Mouse (Mus musculus): ENCODE measurements around the gene Mbip. TPM values are rescaled to one million over a fixed set of nuclear protein-coding genes. Genes with fewer than 3 reads are reported as not detected.

The Mbip gene
- polyA plus RNA-seq, 1 experiment, result 6.2 TPM

DNA sequence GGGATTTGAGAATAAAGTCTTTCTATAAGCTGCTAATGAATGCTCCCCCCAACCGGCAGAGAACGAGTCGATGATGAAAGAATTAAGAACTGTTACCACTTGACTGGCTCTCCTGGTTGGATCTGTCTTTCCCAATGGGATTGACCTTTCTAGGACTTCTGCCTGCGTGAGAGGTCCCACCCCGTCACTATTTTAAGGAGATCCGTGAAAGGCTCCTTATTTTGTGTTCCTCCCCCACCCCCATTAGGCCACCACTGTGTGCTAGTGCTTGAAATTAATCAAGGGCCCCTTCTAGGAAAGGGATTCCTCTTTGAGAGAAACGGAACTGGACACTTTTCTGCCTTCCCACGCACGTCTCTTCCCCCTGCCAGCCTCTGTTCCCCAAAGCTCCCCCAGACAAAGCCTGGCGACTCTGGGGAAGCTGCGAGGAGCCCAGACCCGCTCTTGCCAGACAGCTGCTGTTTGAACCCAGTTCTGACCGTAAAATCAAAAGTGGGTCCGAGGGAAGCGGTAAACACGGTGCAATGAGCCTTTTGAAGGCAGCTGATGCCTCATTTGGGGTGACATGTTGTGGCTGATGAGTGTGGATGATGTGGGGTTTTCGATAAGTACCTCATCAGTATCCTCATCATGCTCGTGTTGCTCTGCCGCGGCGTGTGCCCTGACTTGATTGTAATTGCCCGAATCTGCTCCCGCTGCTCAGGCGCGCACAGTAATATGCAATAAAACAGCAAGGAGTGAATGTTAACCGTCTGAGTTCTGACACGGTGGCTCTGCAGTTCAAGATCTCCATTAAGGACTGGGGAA is 44.0 kb downstream of the Mbip start:
- Histone ChIP-seq H3K27me3 (replicated peaks; ENCODE audit: control insufficient read depth, insufficient read depth, low read length) (no peaks in the 10 kb centered on the region), H3K36me3 (ENCODE audit: control insufficient read depth, insufficient read depth, low read length) (no peaks in the 10 kb centered on the region), H3K4me3 (ENCODE audit: insufficient read depth, low read depth, low read length) (peak overlapping the region; percentile 33), H3K4me1 (ENCODE audit: control insufficient read depth, insufficient read depth, low read length) (peaks cover 3% of the 10 kb centered on the region), H3K27ac (ENCODE audit: insufficient read depth, low read depth, low read length) (no peak overlapping the region)
- no peak for DNase-seq
- 13% methylated on average over 27 of the region's 27 CpGs for WGBS
- TF ChIP-seq CTCF (conservative IDR thresholded peaks at IDR 0.05; ENCODE audit: insufficient read depth, insufficient read length, low read depth, low read length) (no peak), POLR2A (IDR thresholded peaks at IDR 0.05; ENCODE audit: low read depth, low read length) (no peak)

DNA sequence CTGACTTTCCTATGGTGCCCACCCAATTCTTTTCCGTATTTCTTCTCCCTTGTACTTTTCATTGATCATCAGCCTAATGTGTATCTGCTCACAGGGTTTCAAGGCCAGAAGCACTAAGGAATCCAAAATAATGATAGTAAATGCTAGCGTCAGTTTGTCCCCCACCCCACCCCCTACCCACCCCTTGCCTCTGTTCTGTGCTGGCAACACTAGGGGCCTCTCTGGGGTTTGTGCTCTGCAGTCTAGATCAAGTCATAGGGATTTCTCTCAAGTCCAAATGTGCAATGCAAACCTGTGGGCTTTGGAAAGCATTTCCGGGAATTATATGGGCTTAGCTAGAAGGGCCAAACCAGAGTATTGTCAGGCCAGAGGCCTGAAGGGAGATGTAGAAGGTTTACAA is 46.1 kb downstream of the Mbip start:
- TF ChIP-seq CTCF (conservative IDR thresholded peaks at IDR 0.05; ENCODE audit: insufficient read depth, insufficient read length, low read depth, low read length), result no peak
- no peak for TF ChIP-seq POLR2A (IDR thresholded peaks at IDR 0.05; ENCODE audit: low read depth, low read length)
- WGBS, result 37% methylated on average over 3 of the region's 3 CpGs
- H3K27ac ChIP-seq (ENCODE audit: insufficient read depth, low read depth, low read length), result no peak overlapping the region
- H3K27me3 ChIP-seq (replicated peaks; ENCODE audit: control insufficient read depth, insufficient read depth, low read length), result no peaks in the 10 kb centered on the region
- DNase-seq, result no peak
- H3K36me3 ChIP-seq (ENCODE audit: control insufficient read depth, insufficient read depth, low read length), result no peaks in the 10 kb centered on the region
- H3K4me3 ChIP-seq (ENCODE audit: insufficient read depth, low read depth, low read length), result no peak overlapping the region
- H3K4me1 ChIP-seq (ENCODE audit: control insufficient read depth, insufficient read depth, low read length), result peaks cover 7% of the 10 kb centered on the region

- TF ChIP-seq CTCF (conservative IDR thresholded peaks at IDR 0.05; ENCODE audit: insufficient read depth, insufficient read length, low read depth, low read length) (no peak), POLR2A (IDR thresholded peaks at IDR 0.05; ENCODE audit: low read depth, low read length) (no peak)
- H3K4me1 ChIP-seq (ENCODE audit: control insufficient read depth, insufficient read depth, low read length), result peaks cover 7% of the 10 kb centered on the region
- H3K36me3 ChIP-seq (ENCODE audit: control insufficient read depth, insufficient read depth, low read length), result no peaks in the 10 kb centered on the region
- no peak for DNase-seq
- 19% methylated on average over 1 of the region's 1 CpGs for WGBS
- no peak overlapping the region for H3K27ac ChIP-seq (ENCODE audit: insufficient read depth, low read depth, low read length)
- H3K27me3 ChIP-seq (replicated peaks; ENCODE audit: control insufficient read depth, insufficient read depth, low read length), result no peaks in the 10 kb centered on the region
- no peak overlapping the region for H3K4me3 ChIP-seq (ENCODE audit: insufficient read depth, low read depth, low read length)
These were observed 46.8 kb downstream of the Mbip start for GRCm38 (mm10) chr12:56298919-56299318.

- TF ChIP-seq POLR2A (IDR thresholded peaks at IDR 0.05; ENCODE audit: low read depth, low read length), result no peak
- no peak for TF ChIP-seq CTCF (conservative IDR thresholded peaks at IDR 0.05; ENCODE audit: insufficient read depth, insufficient read length, low read depth, low read length)
- WGBS, result 47% methylated on average over 21 of the region's 21 CpGs
- no peak overlapping the region for H3K27ac ChIP-seq (ENCODE audit: insufficient read depth, low read depth, low read length)
- H3K27me3 ChIP-seq (replicated peaks; ENCODE audit: control insufficient read depth, insufficient read depth, low read length), result no peaks in the 10 kb centered on the region
- no peak overlapping the region for H3K4me3 ChIP-seq (ENCODE audit: insufficient read depth, low read depth, low read length)
- no peaks in the 10 kb centered on the region for H3K36me3 ChIP-seq (ENCODE audit: control insufficient read depth, insufficient read depth, low read length)
- H3K4me1 ChIP-seq (ENCODE audit: control insufficient read depth, insufficient read depth, low read length), result peaks cover 7% of the 10 kb centered on the region
- no peak for DNase-seq
These were observed 47.5 kb downstream of the Mbip start for GRCm38 (mm10) chr12:56297921-56298830.

GRCm38 (mm10) chr12:56297099-56297498 is 48.6 kb downstream of the Mbip start:
- H3K4me1 ChIP-seq (ENCODE audit: control insufficient read depth, insufficient read depth, low read length), result peaks cover 7% of the 10 kb centered on the region
- H3K27me3 ChIP-seq (replicated peaks; ENCODE audit: control insufficient read depth, insufficient read depth, low read length), result no peaks in the 10 kb centered on the region
- H3K36me3 ChIP-seq (ENCODE audit: control insufficient read depth, insufficient read depth, low read length), result no peaks in the 10 kb centered on the region
- DNase-seq, result no peak
- TF ChIP-seq POLR2A (IDR thresholded peaks at IDR 0.05; ENCODE audit: low read depth, low read length) (no peak), CTCF (conservative IDR thresholded peaks at IDR 0.05; ENCODE audit: insufficient read depth, insufficient read length, low read depth, low read length) (no peak)
- H3K27ac ChIP-seq (ENCODE audit: insufficient read depth, low read depth, low read length), result no peak overlapping the region
- WGBS, result 80% methylated on average over 5 of the region's 5 CpGs
- no peak overlapping the region for H3K4me3 ChIP-seq (ENCODE audit: insufficient read depth, low read depth, low read length)

DNA sequence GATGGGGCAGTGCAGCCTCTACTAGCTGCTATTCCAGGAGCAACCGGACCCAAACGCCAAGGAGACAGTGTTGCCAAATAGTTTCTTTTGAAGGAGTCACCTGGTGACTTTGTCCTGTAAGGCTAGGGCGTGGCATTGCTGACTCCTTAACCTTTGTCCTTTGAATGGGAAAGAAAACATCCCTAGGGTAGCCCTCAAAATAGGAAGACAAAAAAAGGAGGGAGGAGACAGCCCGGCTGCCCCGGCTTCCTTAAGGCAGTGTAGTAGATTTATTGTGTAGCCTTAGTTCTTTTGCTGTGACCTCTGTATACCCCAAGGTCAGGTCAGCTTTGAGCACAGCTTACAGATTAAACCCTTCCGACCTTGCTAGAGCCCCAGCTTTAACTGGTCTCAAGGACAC is 49.2 kb downstream of the Mbip start:
- H3K27me3 ChIP-seq (replicated peaks; ENCODE audit: control insufficient read depth, insufficient read depth, low read length), result no peaks in the 10 kb centered on the region
- H3K36me3 ChIP-seq (ENCODE audit: control insufficient read depth, insufficient read depth, low read length), result no peaks in the 10 kb centered on the region
- H3K27ac ChIP-seq (ENCODE audit: insufficient read depth, low read depth, low read length), result no peak overlapping the region
- 23% methylated on average over 6 of the region's 6 CpGs for WGBS
- H3K4me1 ChIP-seq (ENCODE audit: control insufficient read depth, insufficient read depth, low read length), result peaks cover 7% of the 10 kb centered on the region
- H3K4me3 ChIP-seq (ENCODE audit: insufficient read depth, low read depth, low read length), result no peak overlapping the region
- peak; percentile 16 for DNase-seq
- no peak for TF ChIP-seq POLR2A (IDR thresholded peaks at IDR 0.05; ENCODE audit: low read depth, low read length)
- TF ChIP-seq CTCF (conservative IDR thresholded peaks at IDR 0.05; ENCODE audit: insufficient read depth, insufficient read length, low read depth, low read length), result no peak

GRCm38 (mm10) chr12:56295160-56295559 is 50.5 kb downstream of the Mbip start:
- no peak overlapping the region for H3K4me3 ChIP-seq (ENCODE audit: insufficient read depth, low read depth, low read length)
- peaks cover 7% of the 10 kb centered on the region for H3K4me1 ChIP-seq (ENCODE audit: control insufficient read depth, insufficient read depth, low read length)
- TF ChIP-seq POLR2A (IDR thresholded peaks at IDR 0.05; ENCODE audit: low read depth, low read length) (no peak), CTCF (conservative IDR thresholded peaks at IDR 0.05; ENCODE audit: insufficient read depth, insufficient read length, low read depth, low read length) (no peak)
- no peaks in the 10 kb centered on the region for H3K27me3 ChIP-seq (replicated peaks; ENCODE audit: control insufficient read depth, insufficient read depth, low read length)
- 80% methylated on average over 3 of the region's 3 CpGs for WGBS
- no peaks in the 10 kb centered on the region for H3K36me3 ChIP-seq (ENCODE audit: control insufficient read depth, insufficient read depth, low read length)
- DNase-seq, result no peak
- H3K27ac ChIP-seq (ENCODE audit: insufficient read depth, low read depth, low read length), result no peak overlapping the region

Data from kidney, adult 2 months (tissue).